Mouse (Mus musculus) limb, embryonic 15.5 days (tissue): Measurements from ENCODE around the gene Cfb. TPM values are rescaled to one million over a fixed set of nuclear protein-coding genes. Genes with fewer than 3 reads are reported as not detected.
"Not testable (repeated sequence)": the region's sequence is repeated elsewhere in the genome, so short reads cannot be mapped to it uniquely, and the experiment has no call there.

Source experiments
- ATAC-seq: fragments of 200-750 bp; cut with Nextera tagmentation; 2 replicates; pipeline ENCODE4 v1.8.0; 2017; ENCODE audit warnings: low read depth, moderate TSS enrichment; ENCODE audit not compliant: insufficient number of reproducible peaks, low FRiP score, low TSS enrichment
- H3K27ac ChIP-seq: fragments of 300-500 bp; sonication (generic); 2 replicates; pipeline ENCODE4 v1.5.1; 2015; ENCODE audit warnings: moderate library complexity, mild to moderate bottlenecking, inconsistent platforms
- H3K27me3 ChIP-seq: fragments of 300-500 bp; sonication (generic); 2 replicates; pipeline ENCODE4 v1.6.1; 2015; ENCODE audit warnings: inconsistent platforms
- H3K36me3 ChIP-seq: fragments of 300-500 bp; sonication (generic); 2 replicates; pipeline ENCODE4 v1.6.1; 2015; ENCODE audit warnings: inconsistent platforms
- H3K4me1 ChIP-seq: fragments of 300-500 bp; sonication (generic); 2 replicates; pipeline ENCODE4 v1.6.1; 2015; ENCODE audit warnings: inconsistent platforms
- H3K4me2 ChIP-seq: fragments of 300-500 bp; sonication (generic); 2 replicates; pipeline ENCODE4 v1.6.1; 2015; ENCODE audit warnings: mild to moderate bottlenecking, inconsistent platforms
- H3K4me3 ChIP-seq: fragments of 300-500 bp; sonication (generic); 2 replicates; pipeline ENCODE4 v1.5.1; 2015; ENCODE audit warnings: mild to moderate bottlenecking, inconsistent platforms
- H3K9ac ChIP-seq: fragments of 300-500 bp; sonication (generic); 2 replicates; pipeline ENCODE4 v1.6.1; 2015; ENCODE audit warnings: inconsistent platforms
- H3K9me3 ChIP-seq: fragments of 300-500 bp; sonication (generic); 2 replicates; pipeline ENCODE4 v1.6.1; 2016; ENCODE audit warnings: inconsistent platforms
- WGBS: fragments of 180-500 bp; shearing (Covaris S2); methylation state at CpG from one replicate; pipeline ENCODE4 v1.1.7; 2015; 5-methylcytosine and 5-hydroxymethylcytosine counted together
- microRNA-seq: library from miRNA; unstranded; fragments of <30 nt; microRNA quantifications from one replicate; pipeline ENCODE4, GENCODE M21; 2016
- polyA plus RNA-seq: library from polyadenylated mRNA; unstranded; fragments of >200 nt; fragmentation: Nextera tagmentation; extraction: Ambion mirVana; gene quantifications from 2 replicates; pipeline ENCODE4 v1.2.1, GENCODE M21; 2015

Gene Cfb
- polyA plus RNA-seq, 1 experiment from 2014 or later: 3.6 TPM

GRCm38 (mm10) chr17:34814818-34815370, 47.4 kb downstream of the Cfb start:
- ATAC-seq: no peak
- Histone ChIP-seq H3K27me3 (no peaks in the 10 kb centered on the region), H3K9ac (no peak overlapping the region), H3K27ac (no peak overlapping the region), H3K4me2 (no peak overlapping the region), H3K36me3 (no peaks in the 10 kb centered on the region), H3K4me1 (no peaks in the 10 kb centered on the region), H3K9me3 (no peaks in the 10 kb centered on the region), H3K4me3 (no peak overlapping the region)
- 75% methylated on average over 7 of the region's 7 CpGs for WGBS

- not testable (repeated sequence) for H3K4me2 ChIP-seq, H3K9me3 ChIP-seq, H3K4me1 ChIP-seq, H3K9ac ChIP-seq, H3K27me3 ChIP-seq, H3K4me3 ChIP-seq, H3K27ac ChIP-seq, ATAC-seq, H3K36me3 ChIP-seq
- WGBS: 57% methylated on average over 12 of the region's 12 CpGs
Measured at GRCm38 (mm10) chr17:34813747-34814146, 48.6 kb downstream of the Cfb start.

- Histone ChIP-seq H3K36me3 (no peaks in the 10 kb centered on the region), H3K27me3 (no peaks in the 10 kb centered on the region)
Measured at GRCm38 (mm10) chr17:34811275-34811674, 51.0 kb downstream of the Cfb start.

GRCm38 (mm10) chr17:34810811-34811210, 51.5 kb downstream of the Cfb start:
- H3K36me3 ChIP-seq, H3K27me3 ChIP-seq, H3K4me3 ChIP-seq, H3K9ac ChIP-seq, H3K4me1 ChIP-seq, H3K27ac ChIP-seq, H3K9me3 ChIP-seq, ATAC-seq, H3K4me2 ChIP-seq: not testable (repeated sequence)
- WGBS: 75% methylated on average over 8 of the region's 8 CpGs

More at GRCm38 (mm10) chr17:34811275-34811674, 51.0 kb downstream of the Cfb start:
- H3K9ac ChIP-seq: no peak overlapping the region
- no peak overlapping the region for H3K4me2 ChIP-seq
- no peak overlapping the region for H3K27ac ChIP-seq
- no peak for ATAC-seq
- WGBS: 67% methylated on average over 15 of the region's 15 CpGs
- H3K4me1 ChIP-seq: no peaks in the 10 kb centered on the region
- H3K4me3 ChIP-seq: no peak overlapping the region
- H3K9me3 ChIP-seq: no peaks in the 10 kb centered on the region

GRCm38 (mm10) chr17:34810411-34810810, 51.9 kb downstream of the Cfb start:
- H3K9me3 ChIP-seq, H3K4me2 ChIP-seq, ATAC-seq, H3K27ac ChIP-seq, H3K4me1 ChIP-seq, H3K4me3 ChIP-seq, H3K36me3 ChIP-seq, H3K9ac ChIP-seq, H3K27me3 ChIP-seq: not testable (repeated sequence)
- 90% methylated on average over 5 of the region's 5 CpGs for WGBS

- Histone ChIP-seq H3K27me3 (no peaks in the 10 kb centered on the region), H3K4me3 (no peak overlapping the region), H3K9ac (no peak overlapping the region), H3K4me2 (no peak overlapping the region), H3K27ac (no peak overlapping the region), H3K36me3 (no peaks in the 10 kb centered on the region), H3K9me3 (peaks cover 6% of the 10 kb centered on the region; the same call in 1 of the 2 replicates), H3K4me1 (no peaks in the 10 kb centered on the region)
- 79% methylated on average over 6 of the region's 6 CpGs for WGBS
- ATAC-seq: no peak
Measured at GRCm38 (mm10) chr17:34808599-34809205, 53.6 kb downstream of the Cfb start.

GRCm38 (mm10) chr17:34807176-34807575, 55.1 kb downstream of the Cfb start:
- 65% methylated on average over 3 of the region's 3 CpGs for WGBS
- Histone ChIP-seq H3K4me3 (no peak overlapping the region), H3K4me1 (no peaks in the 10 kb centered on the region), H3K4me2 (no peak overlapping the region), H3K27me3 (no peaks in the 10 kb centered on the region), H3K9me3 (peaks cover 6% of the 10 kb centered on the region; the same call in 1 of the 2 replicates), H3K9ac (no peak overlapping the region), H3K36me3 (no peaks in the 10 kb centered on the region), H3K27ac (no peak overlapping the region)
- no peak for ATAC-seq

Small RNAs within 50 kb of the gene (microRNA-seq; reads per million reads assigned to microRNA genes)
- not detected for gene Mir6970
- 0.82 reads per million for gene Mir6971
- gene Mir6972: not detected

Other genes with a start within 250 kb of the Cfb start
- gene Egfl8, start 246.5 kb downstream of the Cfb start, polyA plus RNA-seq: 8.3 and 13.4 TPM in 2 replicates
- gene Ppt2, start 234.0 kb downstream of the Cfb start, polyA plus RNA-seq: 26.8 and 29.9 TPM in 2 replicates
- 0.46 and 0.60 TPM in 2 replicates for gene Prrt1, start 233.0 kb downstream of the Cfb start, polyA plus RNA-seq
- gene Fkbpl, start 217.8 kb downstream of the Cfb start, polyA plus RNA-seq: 15.5 and 17.1 TPM in 2 replicates
- gene Atf6b, start 215.4 kb downstream of the Cfb start, polyA plus RNA-seq: 85.4 and 88.3 TPM in 2 replicates
- gene Tnxb, start 192.0 kb downstream of the Cfb start, polyA plus RNA-seq: 1.9 and 4.2 TPM in 2 replicates
- gene C4b, start 118.6 kb downstream of the Cfb start, polyA plus RNA-seq: 1.5 and 3.3 TPM in 2 replicates
- 0.12 and 0.25 TPM in 2 replicates for gene Cyp21a1, start 58.0 kb downstream of the Cfb start, polyA plus RNA-seq
- 26.1 and 29.3 TPM in 2 replicates for gene Stk19, start 25.6 kb downstream of the Cfb start, polyA plus RNA-seq
- gene Dxo, start 25.5 kb downstream of the Cfb start, polyA plus RNA-seq: 62.1 and 65.8 TPM in 2 replicates
- 47.2 and 47.4 TPM in 2 replicates for gene Skiv2l, start 12.3 kb downstream of the Cfb start, polyA plus RNA-seq
- gene Nelfe, start 12.1 kb downstream of the Cfb start, polyA plus RNA-seq: 90.1 and 96.4 TPM in 2 replicates
- gene Zbtb12, start 17.0 kb upstream of the Cfb start, polyA plus RNA-seq: 1.7 and 2.8 TPM in 2 replicates
- not detected in 2 replicates for gene Gm20547, start 19.5 kb upstream of the Cfb start, polyA plus RNA-seq
- gene C2, start 35.7 kb upstream of the Cfb start, polyA plus RNA-seq: 4.6 and 5.2 TPM in 2 replicates
- gene Ehmt2, start 36.0 kb upstream of the Cfb start, polyA plus RNA-seq: 64.6 and 78.1 TPM in 2 replicates
- gene Slc44a4, start 51.9 kb upstream of the Cfb start, polyA plus RNA-seq: 0.17 TPM in 1 of 2 replicates, not detected in the other
- gene Neu1, start 68.7 kb upstream of the Cfb start, polyA plus RNA-seq: 20.1 and 20.5 TPM in 2 replicates
- gene Hspa1b, start 96.7 kb upstream of the Cfb start, polyA plus RNA-seq: 3.3 and 3.6 TPM in 2 replicates
- not detected in 2 replicates for gene Gm20481, start 107.4 kb upstream of the Cfb start, polyA plus RNA-seq
- 31.7 and 32.0 TPM in 2 replicates for gene Hspa1a, start 109.6 kb upstream of the Cfb start, polyA plus RNA-seq
- 0.46 and 0.65 TPM in 2 replicates for gene Hspa1l, start 110.2 kb upstream of the Cfb start, polyA plus RNA-seq
- 143 and 159 TPM in 2 replicates for gene Lsm2, start 119.3 kb upstream of the Cfb start, polyA plus RNA-seq
- gene Vars, start 138.5 kb upstream of the Cfb start, polyA plus RNA-seq: 94.4 and 95.1 TPM in 2 replicates
- gene Vwa7, start 154.1 kb upstream of the Cfb start, polyA plus RNA-seq: 0.18 and 0.20 TPM in 2 replicates
- gene Sapcd1, start 165.5 kb upstream of the Cfb start, polyA plus RNA-seq: 8.9 and 9.4 TPM in 2 replicates
- 3.0 and 3.5 TPM in 2 replicates for gene Msh5, start 184.2 kb upstream of the Cfb start, polyA plus RNA-seq
- 351 and 363 TPM in 2 replicates for gene Clic1, start 187.4 kb upstream of the Cfb start, polyA plus RNA-seq
- gene Ddah2, start 196.5 kb upstream of the Cfb start, polyA plus RNA-seq: 321 and 336 TPM in 2 replicates
- 181 and 203 TPM in 2 replicates for gene Ly6g6c, start 202.9 kb upstream of the Cfb start, polyA plus RNA-seq
- 1.0 and 1.4 TPM in 2 replicates for gene Mpig6b, start 203.7 kb upstream of the Cfb start, polyA plus RNA-seq
- 50.6 and 53.7 TPM in 2 replicates for gene Ly6g6e, start 214.4 kb upstream of the Cfb start, polyA plus RNA-seq
- 1.1 and 2.4 TPM in 2 replicates for gene Ly6g6d, start 215.5 kb upstream of the Cfb start, polyA plus RNA-seq
- 0.13 and 0.20 TPM in 2 replicates for gene Ly6g6f, start 223.1 kb upstream of the Cfb start, polyA plus RNA-seq
- gene Abhd16a, start 226.7 kb upstream of the Cfb start, polyA plus RNA-seq: 101 and 112 TPM in 2 replicates
- gene Ly6g5c, start 245.8 kb upstream of the Cfb start, polyA plus RNA-seq: not detected in 2 replicates